Mouse (Mus musculus) small intestine, adult 2 months (tissue): ENCODE data around the gene Cd200.
"Not testable (repeated sequence)": the region's sequence is repeated elsewhere in the genome, so short reads cannot be mapped to it uniquely, and the experiment has no call there.

Experiments
- CTCF ChIP-seq: fragments of 200-500 bp; IDR thresholded peaks from 2 replicates; pipeline ENCODE4 v1.5.1; 2012; ENCODE audit warnings: low read depth, mild to moderate bottlenecking, control low read depth, inconsistent platforms, low read length, moderate library complexity, mixed read lengths; ENCODE audit not compliant: insufficient replicate concordance, insufficient read length; ENCODE audit errors: extremely low read depth
- POLR2A ChIP-seq: fragments of 200-500 bp; IDR thresholded peaks from 2 replicates; pipeline ENCODE4 v1.6.1; 2012; ENCODE audit warnings: low read depth, mild to moderate bottlenecking, control low read depth, inconsistent platforms, low read length, moderate library complexity

DNA sequence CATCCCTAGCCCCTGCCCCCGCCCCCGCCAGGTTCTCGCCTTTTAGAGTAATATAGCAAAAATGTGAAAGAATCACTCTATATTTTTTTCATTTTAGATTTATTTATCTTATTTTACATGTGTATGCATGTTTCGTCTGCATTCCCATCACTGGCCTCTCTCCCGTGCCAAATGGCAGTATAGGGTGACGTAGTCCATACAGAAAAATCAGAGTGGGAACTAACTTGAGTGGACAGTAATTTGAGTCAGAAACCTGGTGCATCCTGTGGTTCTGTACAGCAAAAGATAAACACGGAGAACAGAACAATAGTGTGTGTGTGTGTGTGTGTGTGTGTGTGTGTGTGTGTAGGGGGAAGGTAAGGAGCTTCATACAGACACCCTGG, 202 bp upstream of the Cd200 start:
- not testable (repeated sequence) for TF ChIP-seq CTCF, POLR2A
